Mouse (Mus musculus) small intestine, adult 2 months (tissue): ENCODE measurements at regions not wholly inside any gene's neighbourhood (a gene's known extent, or its start where the extent isn't known, plus 50 kb on each side); places are given as distances from the start of the nearest gene placed in this dataset.

Source experiments
- CTCF ChIP-seq: fragments of 200-500 bp; IDR thresholded peaks from 2 replicates; pipeline ENCODE4 v1.5.1; 2012; ENCODE audit warnings: low read depth, mild to moderate bottlenecking, control low read depth, inconsistent platforms, low read length, moderate library complexity, mixed read lengths; ENCODE audit not compliant: insufficient replicate concordance, insufficient read length; ENCODE audit errors: extremely low read depth
- POLR2A ChIP-seq: fragments of 200-500 bp; IDR thresholded peaks from 2 replicates; pipeline ENCODE4 v1.6.1; 2012; ENCODE audit warnings: low read depth, mild to moderate bottlenecking, control low read depth, inconsistent platforms, low read length, moderate library complexity

DNA sequence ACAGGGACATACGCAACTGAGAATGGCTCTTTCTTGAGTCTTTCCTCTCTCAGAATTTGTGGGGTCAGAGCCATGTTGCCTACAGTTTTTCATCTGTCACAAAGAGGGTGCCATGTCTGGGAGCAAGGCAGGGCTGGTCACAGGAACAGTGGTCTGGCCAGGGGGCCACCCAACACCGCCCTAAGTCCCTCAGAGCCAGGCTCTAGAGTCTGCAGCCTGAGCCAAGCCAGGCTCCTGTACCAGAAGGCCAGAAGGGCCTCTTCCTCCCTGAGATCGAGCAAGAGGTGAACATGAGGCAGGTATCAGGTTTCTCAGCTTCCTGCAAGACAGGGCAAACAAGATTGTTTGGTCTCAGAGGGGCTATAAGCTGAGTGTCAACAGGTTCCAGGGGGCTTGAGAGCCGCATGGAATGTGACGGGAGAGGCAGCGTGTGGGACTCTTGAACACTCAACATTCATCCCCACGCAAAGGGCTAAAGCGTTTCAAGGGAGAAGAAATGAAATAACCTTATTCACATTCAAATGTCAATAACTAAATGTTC is 110.6 kb upstream of the Mrps22 start:
- no peak for TF ChIP-seq CTCF
- TF ChIP-seq POLR2A: no peak
